Mouse (Mus musculus) embryonic facial prominence, embryonic 14.5 days (tissue): ENCODE measurements at regions not wholly inside any gene's neighbourhood (a gene's known extent, or its start where the extent isn't known, plus 50 kb on each side); places are given as distances from the start of the nearest gene placed in this dataset.

Source experiments
- ATAC-seq: fragments of 200-750 bp; cut with Nextera tagmentation; 2 replicates; pipeline ENCODE4 v1.8.0; 2017; ENCODE audit warnings: low read depth, moderate number of reproducible peaks, moderate TSS enrichment
- DNase-seq: peaks from one replicate; pipeline ENCODE4 v3.0.0-alpha.2; 2015; ENCODE audit warnings: low spot score
- H3K27ac ChIP-seq: fragments of 300-500 bp; sonication (generic); replicated peaks from 2 replicates; pipeline ENCODE4 v1.5.1; 2014; ENCODE audit warnings: low read depth, mild to moderate bottlenecking, low read length, moderate library complexity
- H3K27me3 ChIP-seq: fragments of 300-500 bp; sonication (generic); replicated peaks from 2 replicates; pipeline ENCODE4 v1.6.1; 2014; ENCODE audit warnings: low read length; ENCODE audit not compliant: control insufficient read depth, insufficient read depth
- H3K36me3 ChIP-seq: fragments of 300-500 bp; sonication (generic); 2 replicates; pipeline ENCODE4 v1.6.1; 2014; ENCODE audit warnings: low read length, mixed read lengths; ENCODE audit not compliant: control insufficient read depth, insufficient read depth
- H3K4me1 ChIP-seq: fragments of 300-500 bp; sonication (generic); 2 replicates; pipeline ENCODE4 v1.6.1; 2014; ENCODE audit warnings: antibody characterized with exemption, low read length; ENCODE audit not compliant: control insufficient read depth, insufficient read depth
- H3K4me2 ChIP-seq: fragments of 300-500 bp; sonication (generic); 2 replicates; pipeline ENCODE4 v1.6.1; 2014; ENCODE audit warnings: low read depth, mild to moderate bottlenecking, low read length, moderate library complexity, mixed read lengths
- H3K4me3 ChIP-seq: fragments of 300-500 bp; sonication (generic); 2 replicates; pipeline ENCODE4 v1.5.1; 2014; ENCODE audit warnings: low read depth, mild to moderate bottlenecking, low read length
- H3K9ac ChIP-seq: fragments of 300-500 bp; sonication (generic); 2 replicates; pipeline ENCODE4 v1.6.1; 2014; ENCODE audit warnings: low read depth, mild to moderate bottlenecking, low read length, moderate library complexity, mixed read lengths
- H3K9me3 ChIP-seq: fragments of 300-500 bp; sonication (generic); 2 replicates; pipeline ENCODE4 v1.6.1; 2016; ENCODE audit warnings: low read length; ENCODE audit not compliant: control insufficient read depth
- WGBS: fragments of 180-500 bp; shearing (Covaris S2); extraction: QIAGEN DNeasy Blood & Tissue Kit; methylation state at CpG from one replicate; pipeline ENCODE4 v1.1.7; 2014; 5-methylcytosine and 5-hydroxymethylcytosine counted together

DNA sequence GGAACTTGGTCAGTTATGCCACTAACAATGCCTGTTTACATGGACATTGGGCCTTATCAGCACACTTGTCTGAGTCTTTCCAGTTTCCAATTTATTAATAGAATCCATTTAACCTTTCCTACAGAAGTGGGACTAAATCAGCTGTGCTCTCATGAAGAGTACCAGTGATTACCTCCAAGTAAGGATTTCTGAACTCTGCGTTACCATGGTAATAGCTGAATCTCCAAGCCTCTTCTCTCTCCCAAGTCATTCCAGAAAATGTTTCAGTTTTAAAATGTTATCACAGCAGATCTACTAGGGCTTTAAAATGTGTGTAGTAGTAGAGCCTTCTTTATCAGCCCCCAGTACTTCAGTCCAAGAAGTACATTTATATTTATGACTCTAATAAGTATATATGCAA lies 807.9 kb downstream of the Efnb2 start:
- Histone ChIP-seq H3K4me1 (0 out of 2 replicates have a peak, but pooled peaks cover 3% of the 10 kb centered on the region), H3K4me3 (no peak overlapping the region), H3K27ac (no peak overlapping the region), H3K27me3 (no peaks in the 10 kb centered on the region), H3K36me3 (no peaks in the 10 kb centered on the region), H3K9ac (no peak overlapping the region), H3K4me2 (no peak overlapping the region), H3K9me3 (no peaks in the 10 kb centered on the region)
- no peak for DNase-seq
- whole genome bisulfite sequencing: 92% methylated on average over 1 of the region's 1 CpGs
- no peak for ATAC-seq

DNA sequence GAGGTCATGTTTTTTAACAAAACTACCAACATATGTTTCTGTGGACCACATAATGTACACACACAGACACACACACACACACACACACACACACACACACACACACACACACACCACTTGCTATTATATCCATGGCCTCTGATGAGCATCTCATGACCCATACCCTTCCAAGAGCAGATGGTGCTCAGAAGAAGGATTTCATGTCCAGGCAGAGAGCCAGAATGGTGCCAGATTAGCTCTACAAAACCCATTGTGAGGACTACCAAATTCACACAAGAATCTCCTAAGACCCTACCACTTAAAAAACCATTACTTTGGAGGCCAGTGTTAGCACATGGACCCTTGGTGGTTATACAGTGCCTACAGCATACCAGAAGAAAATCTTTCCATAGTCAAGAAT lies 810.5 kb downstream of the Efnb2 start:
- no peaks in the 10 kb centered on the region for H3K36me3 ChIP-seq
- no peaks in the 10 kb centered on the region for H3K27me3 ChIP-seq
- no peak overlapping the region for H3K4me2 ChIP-seq
- no peaks in the 10 kb centered on the region for H3K9me3 ChIP-seq
- no peaks in the 10 kb centered on the region for H3K4me1 ChIP-seq
- DNase-seq: no peak
- no peak for ATAC-seq
- no peak overlapping the region for H3K27ac ChIP-seq
- no peak overlapping the region for H3K4me3 ChIP-seq
- H3K9ac ChIP-seq: no peak overlapping the region

DNA sequence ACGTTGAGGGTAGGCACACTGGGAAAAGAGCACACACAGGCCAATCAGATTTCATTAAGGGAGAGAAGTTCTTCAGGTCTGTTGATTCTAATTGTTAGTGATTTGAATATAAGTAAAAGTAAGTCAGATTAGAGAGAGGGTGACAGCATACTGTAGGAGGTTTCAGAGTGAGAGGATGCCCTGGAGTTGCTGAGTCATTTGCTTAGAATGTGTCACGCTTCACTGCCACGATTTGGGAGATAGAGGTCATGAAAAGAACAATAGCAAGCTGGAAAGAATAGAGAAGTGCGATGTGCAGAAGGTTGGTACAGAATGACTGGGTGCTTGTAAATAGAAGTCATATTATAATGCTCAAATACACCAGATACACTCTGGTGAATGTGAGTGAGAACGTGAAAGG lies 829.1 kb downstream of the Efnb2 start:
- no peak for ATAC-seq
- Histone ChIP-seq H3K27me3 (no peaks in the 10 kb centered on the region), H3K4me3 (no peak overlapping the region), H3K4me1 (no peaks in the 10 kb centered on the region), H3K27ac (no peak overlapping the region), H3K9ac (no peak overlapping the region), H3K9me3 (peaks cover 8% of the 10 kb centered on the region; the same call in 1 of the 2 replicates), H3K36me3 (no peaks in the 10 kb centered on the region), H3K4me2 (no peak overlapping the region)
- no peak for DNase-seq
- WGBS: 68% methylated on average over 5 of the region's 5 CpGs

DNA sequence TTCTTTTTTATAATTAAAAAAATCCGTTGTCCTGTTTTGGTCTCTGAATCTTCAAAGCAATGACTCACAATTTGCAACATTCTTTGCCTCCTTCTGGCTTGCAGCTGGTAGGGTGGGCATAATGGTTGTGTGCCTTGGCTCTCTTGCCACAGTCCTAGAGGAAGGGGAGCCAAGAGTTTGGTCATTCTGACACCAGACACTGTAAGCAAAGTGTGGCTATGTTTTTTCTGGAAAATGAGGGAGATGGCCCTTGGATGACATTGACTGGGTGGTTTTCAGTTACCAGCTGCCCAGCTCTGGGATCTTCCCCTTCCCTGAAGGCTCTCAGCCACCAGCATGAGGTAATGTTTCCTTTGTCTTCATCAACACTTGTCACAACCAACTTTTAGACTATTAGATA lies 833.2 kb downstream of the Efnb2 start:
- no peaks in the 10 kb centered on the region for H3K36me3 ChIP-seq
- H3K4me3 ChIP-seq: no peak overlapping the region
- no peak for DNase-seq
- H3K27me3 ChIP-seq: no peaks in the 10 kb centered on the region
- no peak overlapping the region for H3K27ac ChIP-seq
- H3K9me3 ChIP-seq: no peaks in the 10 kb centered on the region
- 59% methylated on average over 1 of the region's 1 CpGs for WGBS
- ATAC-seq: no peak
- H3K4me2 ChIP-seq: no peak overlapping the region
- H3K9ac ChIP-seq: no peak overlapping the region
- H3K4me1 ChIP-seq: no peaks in the 10 kb centered on the region

DNA sequence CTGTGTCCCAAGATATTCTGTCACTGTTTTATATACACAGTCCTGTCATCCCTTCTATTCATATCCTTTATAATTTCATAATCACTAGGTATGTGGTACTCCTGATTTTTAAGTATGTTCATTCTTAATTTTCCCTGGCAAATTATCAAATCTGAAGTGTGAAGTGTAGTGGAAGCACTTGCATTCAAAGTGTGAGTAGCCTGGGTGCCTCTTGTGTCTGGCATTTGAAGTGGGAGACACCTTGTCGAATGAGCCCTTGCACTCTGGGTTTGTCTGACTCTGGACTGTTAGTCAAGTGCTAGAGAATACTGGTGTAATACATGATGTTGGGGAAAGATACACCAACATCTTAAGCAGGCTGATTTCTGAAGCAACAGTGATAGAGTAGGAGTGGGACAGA lies 852.6 kb downstream of the Efnb2 start:
- Histone ChIP-seq H3K36me3 (no peaks in the 10 kb centered on the region), H3K4me1 (no peaks in the 10 kb centered on the region), H3K4me2 (no peak overlapping the region), H3K9me3 (no peaks in the 10 kb centered on the region), H3K9ac (no peak overlapping the region), H3K27ac (no peak overlapping the region), H3K27me3 (no peaks in the 10 kb centered on the region), H3K4me3 (no peak overlapping the region)
- 91% methylated on average over 1 of the region's 1 CpGs for WGBS
- DNase-seq (no peak), ATAC-seq (no peak)

DNA sequence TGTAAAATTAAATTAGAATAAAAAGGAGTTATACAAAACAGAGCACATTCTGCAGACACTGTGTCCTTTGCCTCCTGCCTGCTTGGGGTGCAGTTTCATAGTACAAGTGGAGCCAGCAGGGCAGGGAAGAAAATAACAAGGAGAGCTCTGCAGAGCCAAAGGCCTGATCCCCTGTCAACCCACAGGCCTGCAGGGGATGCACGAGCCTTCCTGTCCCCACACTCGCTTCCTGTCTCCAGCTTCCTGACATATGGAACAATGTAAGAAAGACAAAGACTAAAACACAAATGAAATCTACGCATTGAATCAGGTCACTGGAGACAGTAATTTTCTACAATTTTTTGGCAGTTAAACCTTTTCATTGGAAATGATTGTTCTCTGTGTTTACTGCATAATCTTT lies 861.8 kb downstream of the Efnb2 start:
- Histone ChIP-seq H3K4me2 (no peak overlapping the region), H3K27ac (no peak overlapping the region; the same call in 1 of the 2 replicates), H3K36me3 (no peaks in the 10 kb centered on the region), H3K4me3 (no peak overlapping the region), H3K9ac (no peak overlapping the region), H3K9me3 (no peaks in the 10 kb centered on the region), H3K4me1 (no peaks in the 10 kb centered on the region), H3K27me3 (no peaks in the 10 kb centered on the region)
- DNase-seq (peak; percentile 55), ATAC-seq (no peak)
- WGBS: 40% methylated on average over 3 of the region's 3 CpGs

DNA sequence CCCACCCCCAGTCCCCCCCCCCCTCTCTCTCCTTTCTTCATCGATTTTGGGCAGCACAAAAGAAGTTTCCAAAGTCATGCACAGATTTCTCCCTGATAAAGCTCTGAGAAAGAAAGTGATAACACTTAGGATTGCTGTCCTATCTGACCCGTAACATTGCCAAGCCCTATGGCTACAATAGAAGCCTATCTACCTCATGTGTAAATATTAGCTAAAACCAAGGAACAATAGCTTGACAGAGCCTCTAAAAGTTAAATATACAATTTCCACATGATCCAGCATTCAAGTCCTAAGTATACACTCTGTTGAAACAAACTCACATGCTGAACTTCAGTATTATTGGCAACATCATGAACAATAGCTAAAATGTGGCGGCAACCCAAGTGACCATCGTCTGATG lies 864.9 kb downstream of the Efnb2 start:
- Histone ChIP-seq H3K4me1 (no peaks in the 10 kb centered on the region), H3K27me3 (no peaks in the 10 kb centered on the region), H3K4me3 (no peak overlapping the region), H3K4me2 (no peak overlapping the region), H3K36me3 (no peaks in the 10 kb centered on the region), H3K27ac (no peak overlapping the region), H3K9ac (no peak overlapping the region), H3K9me3 (no peaks in the 10 kb centered on the region)
- WGBS: 83% methylated on average over 4 of the region's 4 CpGs
- DNase-seq: no peak
- ATAC-seq: no peak

DNA sequence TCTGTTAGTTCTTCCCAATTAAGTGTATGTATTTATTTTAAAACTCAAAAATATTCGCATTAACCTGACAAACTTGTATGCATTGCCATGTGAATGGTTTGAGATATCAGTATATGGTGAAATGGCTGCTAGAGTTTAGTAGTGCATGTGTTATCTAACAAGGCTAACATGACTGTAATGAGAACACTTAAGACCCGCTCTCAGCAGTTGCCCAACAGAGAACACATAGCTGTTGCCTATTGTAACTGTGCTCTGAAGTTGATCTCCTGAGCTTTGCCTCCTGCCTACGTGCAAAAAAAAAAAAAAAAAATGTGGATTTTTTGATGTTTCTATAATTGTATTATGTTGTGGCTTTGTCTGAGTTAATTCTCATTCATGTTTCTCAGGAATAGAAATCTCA lies 897.2 kb downstream of the Efnb2 start:
- no peaks in the 10 kb centered on the region for H3K27me3 ChIP-seq
- ATAC-seq (no peak), DNase-seq (no peak)
- H3K4me2 ChIP-seq: no peak overlapping the region
- 72% methylated on average over 3 of the region's 3 CpGs for WGBS
- H3K9ac ChIP-seq: no peak overlapping the region
- no peak overlapping the region for H3K27ac ChIP-seq
- no peaks in the 10 kb centered on the region for H3K36me3 ChIP-seq
- H3K9me3 ChIP-seq: no peaks in the 10 kb centered on the region
- no peaks in the 10 kb centered on the region for H3K4me1 ChIP-seq
- no peak overlapping the region for H3K4me3 ChIP-seq

DNA sequence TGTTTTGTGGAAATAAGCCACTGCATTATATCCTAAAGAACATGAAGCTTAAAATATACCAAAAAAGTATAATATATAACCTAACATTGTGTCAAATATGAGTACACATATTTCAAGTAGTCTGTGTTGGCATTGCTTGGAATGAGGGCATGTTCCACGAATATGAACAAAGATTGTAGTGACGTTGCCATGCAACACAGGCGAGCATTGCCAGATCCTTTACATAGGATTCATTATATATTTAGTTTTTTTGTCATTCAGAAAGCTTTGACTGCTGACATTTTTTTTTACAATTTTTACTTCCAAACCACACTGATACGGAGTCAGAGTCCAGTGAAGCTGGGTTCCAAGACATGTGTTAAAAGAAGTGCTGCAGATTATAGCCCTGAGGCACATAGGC lies 900.1 kb downstream of the Efnb2 start:
- no peak for DNase-seq
- Histone ChIP-seq H3K36me3 (no peaks in the 10 kb centered on the region), H3K4me3 (no peak overlapping the region), H3K27ac (no peak overlapping the region), H3K9me3 (no peaks in the 10 kb centered on the region), H3K27me3 (no peaks in the 10 kb centered on the region), H3K4me1 (no peaks in the 10 kb centered on the region), H3K9ac (no peak overlapping the region), H3K4me2 (no peak overlapping the region)
- no peak for ATAC-seq
- WGBS: 72% methylated on average over 4 of the region's 4 CpGs
